Mouse (Mus musculus) liver, embryonic 14.5 days (tissue): ENCODE results near the gene Tmub2.

ENCODE experiments used
- CTCF ChIP-seq: IDR thresholded peaks from 2 replicates; pipeline ENCODE4 v1.5.1; 2016; ENCODE audit warnings: antibody characterized with exemption, low read depth, control low read depth
- EP300 ChIP-seq: IDR thresholded peaks from 2 replicates; pipeline ENCODE4 v1.6.1; 2016; ENCODE audit warnings: antibody characterized with exemption, low read depth

DNA sequence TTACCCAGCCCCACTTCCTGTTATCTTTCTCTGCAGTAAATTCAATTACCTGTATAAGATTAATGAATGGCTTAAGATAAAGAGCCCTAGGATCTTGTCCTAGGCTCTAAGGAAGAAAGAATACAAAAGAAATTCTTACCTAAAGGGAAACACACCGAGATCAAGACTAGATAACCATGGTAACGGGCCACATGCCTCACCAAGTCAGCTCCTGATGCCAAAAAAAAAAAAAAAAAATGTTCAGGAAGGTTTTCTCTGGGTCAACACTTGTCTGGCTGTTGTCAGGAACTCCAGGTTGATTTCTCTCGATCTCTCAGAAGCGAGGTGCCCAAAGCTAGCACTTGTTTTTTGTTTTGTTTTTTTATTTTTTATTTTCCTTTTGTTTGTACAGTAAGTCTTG is 49.3 kb downstream of the Tmub2 start:
- TF ChIP-seq CTCF (no peak), EP300 (no peak)
